Mouse (Mus musculus) small intestine, adult 2 months (tissue): ENCODE data around the gene Socs3.

Experiments
- CTCF ChIP-seq: fragments of 200-500 bp; IDR thresholded peaks from 2 replicates; pipeline ENCODE4 v1.5.1; 2012; ENCODE audit warnings: low read depth, mild to moderate bottlenecking, control low read depth, inconsistent platforms, low read length, moderate library complexity, mixed read lengths; ENCODE audit not compliant: insufficient replicate concordance, insufficient read length; ENCODE audit errors: extremely low read depth
- POLR2A ChIP-seq: fragments of 200-500 bp; IDR thresholded peaks from 2 replicates; pipeline ENCODE4 v1.6.1; 2012; ENCODE audit warnings: low read depth, mild to moderate bottlenecking, control low read depth, inconsistent platforms, low read length, moderate library complexity

GRCm38 (mm10) chr11:117963872-117964271 is 6.0 kb downstream of the Socs3 start:
- TF ChIP-seq CTCF (no peak), POLR2A (no peak)
